Mouse (Mus musculus) monocyte, adult 5-6 weeks (primary cell): Measurements from ENCODE around the gene Ankle1. TPM values are rescaled to one million over a fixed set of nuclear protein-coding genes. Genes with fewer than 3 reads are reported as not detected.

ENCODE experiments used
- ATAC-seq: fragments of 153-309, 156-312 bp; replicated peaks from 2 replicates; pipeline ENCODE4 v1.8.0; 2017; ENCODE audit warnings: mild to moderate bottlenecking; ENCODE audit not compliant: low TSS enrichment, insufficient number of reproducible peaks, severe bottlenecking, poor library complexity, low FRiP score
- total RNA-seq: library from RNA; stranded (forward); fragments of 200-1000, 200-491, 200-594 nt; gene quantifications from 3 replicates; pipeline ENCODE4 v1.2.3, GENCODE M21; 2017

Gene Ankle1
- 0.48 TPM in 1 of 3 replicates, not detected in the others for total RNA-seq

DNA sequence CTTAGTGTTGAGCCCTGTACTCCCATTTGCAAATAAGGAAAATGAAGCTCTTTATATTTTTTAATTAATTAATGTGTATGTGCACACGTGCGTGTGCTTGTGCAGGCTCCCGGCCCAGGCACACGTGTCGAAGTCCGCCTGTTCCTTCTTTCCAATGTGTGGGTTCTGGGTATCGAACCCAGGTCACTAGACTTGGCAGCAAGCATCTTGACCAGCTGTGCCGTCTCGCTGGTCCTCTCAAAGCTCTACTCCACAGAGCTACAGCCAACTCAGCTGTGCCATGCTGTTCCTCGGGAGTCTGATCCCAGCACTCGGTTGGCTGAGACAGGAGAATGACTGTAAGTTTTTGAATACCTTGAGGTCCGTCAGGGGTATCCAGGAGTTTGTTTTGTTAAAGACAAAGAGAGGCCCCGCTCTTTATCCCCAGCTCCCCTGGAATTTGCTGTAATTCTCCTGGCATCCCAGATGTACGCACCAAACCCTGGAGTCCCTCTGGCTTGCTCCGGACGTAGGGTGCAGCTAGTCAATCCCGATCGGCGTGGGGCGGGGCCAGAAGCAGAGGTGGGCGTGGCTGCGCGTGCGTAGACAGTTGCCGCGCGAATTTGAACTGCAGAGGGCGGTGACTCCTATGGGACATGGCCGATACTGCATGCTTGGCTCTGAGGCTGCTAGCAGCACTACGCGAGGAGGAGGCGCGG is at the start of gene Ankle1:
Gene Ankle1 (plus strand): TSS at position 610 of the 698 bp plus-strand sequence.
- peak; percentile 87 for ATAC-seq

- ATAC-seq: no peak
Observed at GRCm38 (mm10) chr8:71358026-71358425, 47.8 kb upstream of the Ankle1 start.

- ATAC-seq: peak; percentile 74
Observed at GRCm38 (mm10) chr8:71366771-71367528, 38.9 kb upstream of the Ankle1 start, which contains the start of gene Use1. Gene Use1 (plus strand): TSS chr8:71366848.

DNA sequence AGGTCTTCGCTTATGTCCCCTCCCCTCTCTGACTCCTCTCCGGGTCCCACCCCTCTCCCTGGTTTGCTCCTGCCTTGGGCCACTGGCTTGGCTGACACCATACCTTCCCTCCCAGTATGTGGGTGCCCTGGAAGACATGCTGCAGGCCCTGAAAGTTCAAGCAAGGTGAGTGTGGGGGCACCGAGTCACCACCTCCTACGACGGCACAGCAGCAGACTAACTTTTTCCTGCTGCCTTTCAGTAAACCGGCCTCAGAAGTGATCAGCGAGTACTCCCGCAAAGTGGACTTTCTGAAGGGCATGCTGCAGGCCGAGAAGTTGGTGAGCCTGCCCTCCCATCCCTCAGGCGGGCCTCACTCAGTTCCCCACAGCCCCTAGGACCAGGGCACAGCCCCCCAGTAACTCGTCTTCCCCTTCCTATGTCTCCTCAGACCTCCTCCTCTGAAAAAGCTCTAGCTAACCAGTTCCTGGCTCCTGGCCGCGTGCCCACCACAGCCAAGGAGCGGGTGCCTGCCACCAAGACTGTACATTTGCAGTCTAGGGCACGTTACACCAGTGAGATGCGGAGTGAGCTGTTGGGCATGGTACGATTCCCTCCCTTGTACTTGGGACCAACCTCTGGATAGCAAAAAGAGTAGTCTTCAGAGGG is 38.2 kb upstream of the Ankle1 start:
- no peak for ATAC-seq

- ATAC-seq: no peak
Observed at GRCm38 (mm10) chr8:71368366-71368765, 37.4 kb upstream of the Ankle1 start.

DNA sequence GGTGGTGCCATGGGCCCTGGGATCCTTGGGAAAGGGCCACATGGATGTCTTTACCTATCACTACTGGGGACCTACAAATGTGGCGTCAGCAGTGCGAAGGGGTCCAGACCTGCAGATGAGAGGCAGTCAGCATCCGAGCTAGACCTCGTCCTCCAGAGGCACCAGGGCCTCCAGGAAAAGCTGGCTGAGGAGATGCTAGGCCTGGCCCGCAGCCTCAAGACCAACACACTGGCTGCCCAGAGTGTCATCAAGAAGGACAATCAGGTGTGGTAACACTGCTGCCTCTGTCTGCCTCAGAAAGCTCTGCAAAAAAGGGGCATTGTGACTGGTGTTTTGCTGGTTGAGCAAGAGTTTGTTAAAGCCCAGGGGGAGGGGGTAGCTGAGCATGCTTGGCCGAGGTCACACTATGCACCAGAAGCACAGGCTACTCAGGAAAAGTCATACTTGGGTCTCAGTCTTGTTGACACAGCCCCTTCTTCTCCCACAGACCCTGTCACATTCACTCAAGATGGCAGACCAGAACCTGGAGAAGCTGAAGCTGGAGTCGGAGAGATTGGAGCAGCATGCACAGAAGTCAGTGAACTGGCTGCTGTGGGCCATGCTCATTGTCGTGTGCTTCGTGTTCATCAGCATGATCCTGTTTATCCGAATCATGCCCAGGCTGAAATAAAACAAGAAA is 36.6 kb upstream of the Ankle1 start:
- no peak for ATAC-seq

DNA sequence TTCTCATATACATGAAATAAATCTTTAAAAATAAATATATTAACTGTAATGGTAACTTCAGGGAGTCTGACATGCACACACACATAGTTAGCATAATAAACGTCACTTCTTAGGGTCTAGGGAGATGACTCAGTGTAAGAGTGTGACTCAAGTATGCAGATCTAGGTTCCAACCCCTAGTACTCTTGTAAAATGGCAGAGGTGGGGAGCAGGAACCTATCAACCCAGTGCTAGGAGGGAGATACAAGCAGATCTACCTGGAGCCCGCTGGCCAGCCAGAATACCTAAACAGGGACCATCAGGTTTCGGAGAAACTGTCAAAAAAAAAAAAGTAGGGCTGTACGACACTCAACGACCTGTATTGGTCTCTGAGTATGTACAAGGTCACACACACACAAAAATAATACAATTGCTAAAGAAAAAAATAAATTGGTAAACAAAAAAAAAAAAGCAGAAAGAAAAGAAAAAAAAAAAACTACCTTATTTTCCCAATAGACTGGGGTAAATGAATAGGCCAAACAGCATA is 35.0 kb upstream of the Ankle1 start:
- no peak for ATAC-seq

- ATAC-seq: peak; percentile 59
Observed at GRCm38 (mm10) chr8:71371236-71371848, 34.5 kb upstream of the Ankle1 start, which contains the start of gene Ocel1. Gene Ocel1 (plus strand): TSS chr8:71371298.

GRCm38 (mm10) chr8:71372427-71372826 is 33.4 kb upstream of the Ankle1 start:
- ATAC-seq: no peak

- ATAC-seq: no peak
Observed at GRCm38 (mm10) chr8:71373000-71373399, 32.8 kb upstream of the Ankle1 start.

GRCm38 (mm10) chr8:71374616-71375206 is 31.1 kb upstream of the Ankle1 start:
- no peak for ATAC-seq

DNA sequence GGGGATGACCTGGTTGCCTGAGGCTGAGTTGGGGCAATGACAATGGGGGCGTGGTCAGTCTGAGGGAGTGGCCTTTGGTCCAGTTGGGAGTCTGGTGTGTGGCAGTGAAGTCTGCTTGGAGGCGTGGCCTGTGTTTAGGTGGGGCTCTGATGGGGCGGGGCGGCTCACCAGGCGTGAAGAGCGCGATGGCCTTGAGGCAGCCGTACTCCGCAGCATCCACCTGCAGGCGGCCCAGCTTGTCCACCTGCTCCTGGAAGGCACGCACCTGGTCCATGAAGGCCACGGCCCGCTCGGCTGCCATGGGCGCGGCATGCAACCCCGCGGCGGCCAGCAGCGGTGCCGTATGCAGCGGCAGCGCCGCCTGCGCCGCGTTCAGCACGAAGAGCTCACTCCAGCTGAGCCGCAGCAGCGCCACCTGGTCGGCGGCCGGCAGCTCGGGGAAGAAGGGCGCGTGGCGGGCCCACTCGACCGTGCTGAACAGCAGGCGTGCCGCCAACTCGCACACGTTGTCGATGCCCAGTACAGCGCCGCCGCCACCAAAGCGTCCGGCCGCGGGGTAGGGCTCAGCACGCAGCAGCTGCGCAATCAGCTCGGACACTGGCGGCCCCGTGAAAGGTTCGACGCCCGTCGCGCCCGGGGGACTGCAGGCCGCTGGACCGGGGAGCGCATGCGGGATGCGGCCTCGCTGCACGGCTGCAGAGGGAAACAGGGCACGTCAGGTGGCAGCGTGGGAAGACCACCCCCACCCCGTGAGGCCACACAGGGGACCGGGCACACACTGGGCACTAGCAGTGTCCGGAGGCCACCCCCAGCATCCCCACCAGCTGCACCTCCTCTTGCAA is 30.0 kb upstream of the Ankle1 start:
- ATAC-seq: peak; percentile 44

DNA sequence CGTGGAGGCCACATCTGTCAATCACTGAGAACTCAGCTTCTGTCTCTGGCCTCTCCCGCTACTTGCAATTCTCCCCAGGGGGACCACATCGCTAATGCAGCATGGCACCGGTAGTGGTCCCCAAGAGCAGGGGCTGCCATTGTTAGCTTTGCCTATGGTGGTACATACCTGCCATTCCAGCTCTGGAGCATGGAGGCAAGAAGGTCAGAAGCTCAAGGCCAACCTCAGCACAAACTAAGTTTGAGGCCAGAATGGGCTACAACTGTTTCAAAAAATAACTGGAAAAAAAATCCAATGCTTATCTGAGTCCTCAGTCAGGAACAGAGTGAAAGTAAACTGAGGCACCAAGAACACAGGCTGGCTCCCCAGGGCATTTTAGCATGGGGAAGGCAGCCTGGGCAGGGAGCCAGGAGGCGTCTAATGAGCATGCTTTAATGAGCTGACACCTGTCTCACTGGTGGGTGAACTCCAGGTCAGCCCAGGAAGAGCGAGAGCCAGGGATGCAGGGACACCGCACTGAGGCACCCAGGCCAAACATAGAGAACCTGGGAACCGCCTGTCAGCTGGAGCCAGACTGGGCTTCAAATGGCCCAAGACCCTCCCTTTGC is 29.3 kb upstream of the Ankle1 start:
- no peak for ATAC-seq

DNA sequence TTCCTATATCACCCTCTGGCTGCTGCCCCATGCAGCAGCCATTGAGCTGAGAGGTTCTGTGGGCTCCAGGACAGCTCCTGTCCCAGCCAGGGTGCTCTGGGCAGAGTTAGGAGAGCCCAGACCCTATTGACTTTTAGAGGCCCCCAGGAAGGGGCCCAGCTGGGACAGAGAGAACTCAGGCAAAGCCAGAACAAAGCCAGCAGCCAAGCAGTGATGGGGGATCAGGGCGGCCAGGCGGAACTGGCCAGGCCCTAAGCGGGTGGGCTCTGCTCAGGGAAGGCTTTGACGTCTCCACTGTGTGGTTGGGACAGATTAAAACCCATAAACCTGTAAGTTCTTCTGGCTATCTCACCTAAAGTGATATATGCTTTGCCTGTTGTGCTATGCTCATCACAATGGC is 26.8 kb upstream of the Ankle1 start:
- ATAC-seq: no peak

GRCm38 (mm10) chr8:71379512-71380075 is 26.2 kb upstream of the Ankle1 start:
- no peak for ATAC-seq
